Mouse (Mus musculus): ENCODE results near the gene Flrt2. TPM values are rescaled to one million over a fixed set of nuclear protein-coding genes. Genes with fewer than 3 reads are reported as not detected.
"Not testable (repeated sequence)": the region's sequence is repeated elsewhere in the genome, so short reads cannot be mapped to it uniquely, and the experiment has no call there.

Flrt2 gene
- polyA plus RNA-seq (2012; rRNA removed), result 0.20 and 0.62 TPM in 2 replicates

DNA sequence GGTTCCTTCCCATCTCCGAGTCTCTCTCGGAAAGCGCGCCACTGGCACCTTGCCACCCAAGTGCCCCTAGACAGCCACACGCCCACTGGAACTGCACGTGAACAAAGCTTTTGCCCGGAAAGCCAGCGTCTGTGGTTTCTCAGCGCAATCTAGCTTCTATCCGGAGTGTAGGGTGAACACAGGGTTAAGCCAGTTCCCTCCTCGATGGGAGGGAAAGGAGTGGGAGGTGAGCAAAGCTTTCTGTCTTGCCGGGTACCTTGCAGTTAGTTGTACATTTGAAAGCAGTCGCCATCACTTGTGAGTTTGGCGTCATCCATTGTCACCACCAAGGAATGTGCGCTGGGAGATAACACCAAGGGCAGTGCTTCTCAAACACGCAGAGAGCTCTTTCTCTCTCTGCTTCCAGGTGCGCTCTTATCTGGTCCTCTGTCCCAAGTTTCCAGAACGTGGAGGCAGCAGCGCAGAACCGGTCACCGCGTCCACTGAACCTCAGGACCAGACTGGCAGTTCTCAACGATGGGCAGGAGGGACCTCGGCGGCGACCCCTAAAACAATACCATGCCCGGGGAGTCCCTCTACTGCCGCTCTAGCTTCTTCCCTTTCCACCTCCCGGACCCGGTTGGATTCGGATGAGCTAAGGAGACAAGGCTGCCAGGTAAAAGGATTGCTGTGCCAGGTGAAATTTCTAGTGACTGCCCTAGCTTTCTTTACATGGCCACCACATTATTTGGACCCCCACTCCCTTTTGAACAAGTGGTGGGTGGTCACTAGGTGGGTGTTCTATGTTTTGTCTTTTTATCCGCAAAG is at the start of gene Flrt2:
TSS of gene Flrt2 (plus strand) at position 266 of the 807 bp plus-strand sequence.
- Histone ChIP-seq H3K4me3 (ENCODE audit: low read depth, low read length) (peak within 1 kb of the TSS; percentile 4), H3K27ac (ENCODE audit: insufficient read depth, low read depth, low read length) (no peak within 1 kb of the TSS), H3K4me1 (ENCODE audit: control insufficient read depth, insufficient read depth, insufficient read length, low read length) (no peaks in the 10 kb centered on the region; the same call in 1 of the 2 replicates), H3K36me3 (ENCODE audit: control insufficient read depth, insufficient read depth, low read length) (no peaks in the 10 kb centered on the region), H3K27me3 (ENCODE audit: control insufficient read depth, insufficient read depth, low read length) (0 out of 2 replicates have a peak, but pooled peaks cover 14% of the 10 kb centered on the region)
- 2% methylated on average over 32 of the region's 32 CpGs for WGBS
- no peak for TF ChIP-seq CTCF (IDR thresholded peaks at IDR 0.05; ENCODE audit: extremely low read depth, insufficient read length, insufficient replicate concordance, low read depth, low read length)
- TF ChIP-seq POLR2A (IDR thresholded peaks at IDR 0.05; ENCODE audit: low read depth, low read length), result no peak

DNA sequence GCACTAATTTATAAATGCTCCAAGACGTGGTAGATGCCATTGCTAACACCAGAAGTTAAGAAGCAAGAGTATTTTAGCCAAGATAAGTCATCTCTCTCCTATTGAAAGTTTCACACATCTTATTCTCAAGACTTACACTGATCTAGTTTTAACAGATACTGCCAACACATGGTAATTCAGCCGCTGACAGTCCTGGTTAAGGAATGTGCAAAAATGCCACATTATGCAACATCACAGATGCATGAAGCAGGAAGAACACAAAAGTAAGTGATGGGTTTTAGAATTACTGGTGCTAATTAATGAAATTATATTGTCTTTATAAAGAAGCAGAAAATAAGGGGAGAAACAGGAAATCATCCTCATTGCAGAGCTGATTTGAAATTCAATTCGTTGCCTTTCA is 49.8 kb upstream of the Flrt2 start:
- Histone ChIP-seq H3K27me3 (ENCODE audit: control insufficient read depth, insufficient read depth, low read length) (no peaks in the 10 kb centered on the region), H3K4me3 (ENCODE audit: low read depth, low read length) (no peak overlapping the region), H3K27ac (ENCODE audit: insufficient read depth, low read depth, low read length) (no peak overlapping the region), H3K4me1 (ENCODE audit: control insufficient read depth, insufficient read depth, insufficient read length, low read length) (no peaks in the 10 kb centered on the region), H3K36me3 (ENCODE audit: control insufficient read depth, insufficient read depth, low read length) (no peaks in the 10 kb centered on the region)
- TF ChIP-seq POLR2A (IDR thresholded peaks at IDR 0.05; ENCODE audit: low read depth, low read length), result no peak
- TF ChIP-seq CTCF (IDR thresholded peaks at IDR 0.05; ENCODE audit: extremely low read depth, insufficient read length, insufficient replicate concordance, low read depth, low read length), result no peak
- WGBS, result 58% methylated on average over 3 of the region's 3 CpGs

DNA sequence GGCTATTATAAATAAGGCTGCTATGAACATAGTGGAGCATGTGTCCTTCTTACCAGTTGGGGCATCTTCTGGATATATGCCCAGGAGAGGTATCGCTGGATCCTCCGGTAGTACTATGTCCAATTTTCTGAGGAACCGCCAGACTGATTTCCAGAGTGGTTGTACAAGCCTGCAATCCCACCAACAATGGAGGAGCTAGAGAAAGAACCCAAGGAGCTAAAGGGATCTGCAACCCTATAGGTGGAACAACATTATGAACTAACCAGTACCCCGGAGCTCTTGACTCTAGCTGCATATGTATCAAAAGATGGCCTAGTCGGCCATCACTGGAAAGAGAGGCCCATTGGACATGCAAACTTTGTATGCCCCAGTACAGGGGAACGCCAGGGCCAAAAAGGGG is 44.8 kb upstream of the Flrt2 start:
- not testable (repeated sequence) for H3K36me3 ChIP-seq (ENCODE audit: control insufficient read depth, insufficient read depth, low read length); H3K27ac ChIP-seq (ENCODE audit: insufficient read depth, low read depth, low read length); H3K4me3 ChIP-seq (ENCODE audit: low read depth, low read length); H3K27me3 ChIP-seq (ENCODE audit: control insufficient read depth, insufficient read depth, low read length); H3K4me1 ChIP-seq (ENCODE audit: control insufficient read depth, insufficient read depth, insufficient read length, low read length)
- WGBS, result 91% methylated on average over 4 of the region's 6 CpGs

DNA sequence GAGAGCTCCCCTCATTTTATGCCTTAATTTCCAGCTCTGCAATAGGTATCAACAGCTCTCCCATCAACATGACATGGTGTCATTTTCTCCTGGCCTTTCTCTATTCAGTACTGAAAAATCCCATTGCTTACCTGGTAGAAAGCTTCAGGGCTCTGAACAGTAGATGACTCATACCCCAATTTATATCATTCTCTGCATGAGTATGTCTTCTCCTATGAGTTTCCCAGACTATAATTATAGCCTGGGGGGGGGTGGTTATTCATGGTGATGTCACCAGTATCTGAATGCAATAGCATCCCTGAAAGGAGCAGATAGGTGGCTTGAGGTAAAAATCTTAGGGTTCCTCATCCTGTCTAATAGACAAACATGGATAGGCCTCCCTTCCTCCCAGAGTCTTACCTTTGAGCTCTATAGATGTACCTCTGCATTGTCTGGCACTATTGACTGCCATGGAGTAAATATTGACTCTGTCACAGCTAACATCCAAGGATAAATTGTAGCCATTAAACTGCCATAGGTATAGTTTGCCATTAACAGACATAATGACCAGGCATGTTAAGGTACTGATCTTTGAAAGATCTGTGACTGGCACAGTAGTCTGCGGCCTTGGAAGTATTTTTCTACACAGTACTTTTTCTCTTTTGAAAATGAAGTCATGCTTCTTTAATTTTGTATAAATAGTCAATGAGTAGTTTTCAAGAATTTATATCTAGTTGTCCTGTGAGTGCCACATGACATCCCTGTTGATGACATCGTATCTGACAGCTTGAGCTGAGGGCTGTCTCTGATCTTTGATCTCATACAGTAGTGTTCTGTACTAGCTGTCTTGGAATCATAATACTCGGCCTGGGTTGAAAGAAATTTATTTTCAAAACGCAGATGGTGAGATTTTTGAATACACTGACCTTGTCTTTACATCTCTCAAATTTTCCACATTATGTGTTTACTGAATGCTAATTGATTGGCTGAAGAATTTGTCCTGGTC is 39.6 kb upstream of the Flrt2 start:
- H3K4me3 ChIP-seq (ENCODE audit: low read depth, low read length), result no peak overlapping the region
- TF ChIP-seq CTCF (IDR thresholded peaks at IDR 0.05; ENCODE audit: extremely low read depth, insufficient read length, insufficient replicate concordance, low read depth, low read length) (no peak), POLR2A (IDR thresholded peaks at IDR 0.05; ENCODE audit: low read depth, low read length) (no peak)
- WGBS, result 31% methylated on average over 4 of the region's 4 CpGs
- H3K4me1 ChIP-seq (ENCODE audit: control insufficient read depth, insufficient read depth, insufficient read length, low read length), result no peaks in the 10 kb centered on the region
- no peaks in the 10 kb centered on the region for H3K27me3 ChIP-seq (ENCODE audit: control insufficient read depth, insufficient read depth, low read length)
- H3K36me3 ChIP-seq (ENCODE audit: control insufficient read depth, insufficient read depth, low read length), result no peaks in the 10 kb centered on the region
- no peak overlapping the region for H3K27ac ChIP-seq (ENCODE audit: insufficient read depth, low read depth, low read length)

DNA sequence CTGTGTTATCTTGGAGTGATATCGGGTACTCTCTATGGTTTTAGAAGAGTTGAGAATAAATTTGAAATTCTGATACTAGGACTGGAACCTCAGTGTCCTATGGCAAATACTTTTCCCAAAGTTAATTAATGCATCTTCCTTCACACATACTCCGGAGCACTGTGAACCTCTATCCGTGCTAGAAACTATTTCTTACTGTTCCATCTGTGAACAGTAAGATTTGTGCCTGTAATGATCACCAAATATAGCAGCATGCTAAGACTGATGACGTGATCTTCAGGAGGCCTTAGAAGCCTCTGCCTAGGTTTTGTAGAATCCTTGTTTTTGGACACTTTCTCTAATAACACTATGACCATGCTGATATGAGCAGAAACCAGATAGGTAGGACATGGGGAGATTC is 35.4 kb upstream of the Flrt2 start:
- Histone ChIP-seq H3K27ac (ENCODE audit: insufficient read depth, low read depth, low read length) (no peak overlapping the region), H3K4me1 (ENCODE audit: control insufficient read depth, insufficient read depth, insufficient read length, low read length) (no peaks in the 10 kb centered on the region), H3K4me3 (ENCODE audit: low read depth, low read length) (no peak overlapping the region), H3K36me3 (ENCODE audit: control insufficient read depth, insufficient read depth, low read length) (no peaks in the 10 kb centered on the region), H3K27me3 (ENCODE audit: control insufficient read depth, insufficient read depth, low read length) (no peaks in the 10 kb centered on the region)
- TF ChIP-seq POLR2A (IDR thresholded peaks at IDR 0.05; ENCODE audit: low read depth, low read length) (no peak), CTCF (IDR thresholded peaks at IDR 0.05; ENCODE audit: extremely low read depth, insufficient read length, insufficient replicate concordance, low read depth, low read length) (no peak)
- 85% methylated on average over 4 of the region's 4 CpGs for WGBS

DNA sequence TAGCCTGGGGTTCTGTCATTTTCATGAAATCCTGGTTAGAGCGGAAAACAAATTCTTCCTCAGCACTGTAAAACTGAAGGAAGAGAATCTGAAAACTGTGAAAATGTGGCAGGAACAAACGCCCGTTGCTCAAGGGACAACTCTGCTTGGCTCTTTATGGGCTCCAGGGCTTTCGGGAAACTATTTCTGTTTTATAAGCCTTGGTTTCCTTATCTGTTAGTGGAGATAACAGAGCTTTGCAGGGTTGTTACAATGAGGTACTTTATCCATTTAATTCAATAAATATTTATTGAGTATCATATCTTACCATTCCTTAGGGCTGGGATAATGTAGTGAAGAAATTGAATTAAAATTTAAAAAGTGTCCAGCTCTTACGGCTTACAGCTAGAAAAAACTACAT is 24.7 kb upstream of the Flrt2 start:
- 33% methylated on average over 5 of the region's 5 CpGs for WGBS
- Histone ChIP-seq H3K4me1 (ENCODE audit: control insufficient read depth, insufficient read depth, insufficient read length, low read length) (0 out of 2 replicates have a peak, but pooled peaks cover 1% of the 10 kb centered on the region), H3K36me3 (ENCODE audit: control insufficient read depth, insufficient read depth, low read length) (no peaks in the 10 kb centered on the region), H3K27ac (ENCODE audit: insufficient read depth, low read depth, low read length) (no peak overlapping the region), H3K27me3 (ENCODE audit: control insufficient read depth, insufficient read depth, low read length) (no peaks in the 10 kb centered on the region), H3K4me3 (ENCODE audit: low read depth, low read length) (no peak overlapping the region)
- TF ChIP-seq POLR2A (IDR thresholded peaks at IDR 0.05; ENCODE audit: low read depth, low read length) (no peak), CTCF (IDR thresholded peaks at IDR 0.05; ENCODE audit: extremely low read depth, insufficient read length, insufficient replicate concordance, low read depth, low read length) (no peak)

DNA sequence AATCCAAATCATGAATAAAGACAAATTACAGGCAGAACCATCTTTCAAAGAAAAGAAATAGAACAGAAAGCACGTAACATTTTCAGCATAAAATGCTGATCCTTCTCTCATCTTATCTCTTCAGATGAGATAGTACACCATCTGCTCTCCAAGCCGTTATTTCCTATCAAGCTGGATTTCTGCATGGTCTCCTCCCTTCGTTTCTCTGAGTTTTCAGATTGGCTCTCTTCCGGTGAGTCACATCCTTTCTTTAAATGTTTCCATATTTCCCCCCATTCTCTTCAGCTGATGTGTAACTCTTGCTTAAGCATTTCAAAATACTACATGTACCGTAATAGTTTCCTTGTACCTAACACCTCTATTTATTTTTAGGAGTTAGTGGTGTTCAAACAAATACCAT is 16.3 kb upstream of the Flrt2 start:
- no peaks in the 10 kb centered on the region for H3K4me1 ChIP-seq (ENCODE audit: control insufficient read depth, insufficient read depth, insufficient read length, low read length)
- 56% methylated on average over 5 of the region's 5 CpGs for WGBS
- no peaks in the 10 kb centered on the region for H3K27me3 ChIP-seq (ENCODE audit: control insufficient read depth, insufficient read depth, low read length)
- no peak overlapping the region for H3K4me3 ChIP-seq (ENCODE audit: low read depth, low read length)
- H3K27ac ChIP-seq (ENCODE audit: insufficient read depth, low read depth, low read length), result no peak overlapping the region
- TF ChIP-seq POLR2A (IDR thresholded peaks at IDR 0.05; ENCODE audit: low read depth, low read length) (no peak), CTCF (IDR thresholded peaks at IDR 0.05; ENCODE audit: extremely low read depth, insufficient read length, insufficient replicate concordance, low read depth, low read length) (no peak)
- no peaks in the 10 kb centered on the region for H3K36me3 ChIP-seq (ENCODE audit: control insufficient read depth, insufficient read depth, low read length)

All from small intestine, adult 2 months (tissue).